Mouse (Mus musculus): Measurements from ENCODE around the gene Nppa.

The Nppa gene

DNA sequence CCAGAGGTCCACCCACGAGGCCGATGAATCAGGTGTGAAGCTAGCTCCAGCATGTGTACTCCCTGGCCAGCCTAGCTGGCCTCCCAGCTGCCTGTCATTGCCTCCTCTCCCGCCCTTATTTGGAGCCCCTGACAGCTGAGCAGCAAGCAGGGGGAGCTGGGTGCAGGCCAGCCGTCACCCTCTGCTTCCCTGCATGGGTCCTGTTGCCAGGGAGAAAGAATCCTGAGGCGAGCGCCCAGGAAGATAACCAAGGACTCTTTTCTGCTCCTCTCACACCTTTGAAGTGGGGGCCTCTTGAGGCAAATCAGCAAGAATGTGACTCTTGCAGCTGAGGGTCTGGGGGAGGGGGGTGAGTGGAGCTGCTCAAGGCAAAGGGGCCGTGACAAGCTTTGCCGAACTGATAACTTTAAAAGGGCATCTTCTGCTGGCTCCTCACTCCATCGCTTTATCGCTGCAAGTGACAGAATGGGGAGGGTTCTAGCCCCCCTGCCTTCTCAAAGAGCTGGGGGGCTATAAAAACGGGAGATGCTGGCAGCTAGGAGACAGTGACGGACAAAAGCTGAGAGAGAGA, at the start of gene Nppa:
Gene Nppa, plus strand, starts transcription at position 521 of the 571 bp plus-strand sequence.
- DNase-seq (ENCODE audit: low spot score in 2 of 2): no peak

DNA sequence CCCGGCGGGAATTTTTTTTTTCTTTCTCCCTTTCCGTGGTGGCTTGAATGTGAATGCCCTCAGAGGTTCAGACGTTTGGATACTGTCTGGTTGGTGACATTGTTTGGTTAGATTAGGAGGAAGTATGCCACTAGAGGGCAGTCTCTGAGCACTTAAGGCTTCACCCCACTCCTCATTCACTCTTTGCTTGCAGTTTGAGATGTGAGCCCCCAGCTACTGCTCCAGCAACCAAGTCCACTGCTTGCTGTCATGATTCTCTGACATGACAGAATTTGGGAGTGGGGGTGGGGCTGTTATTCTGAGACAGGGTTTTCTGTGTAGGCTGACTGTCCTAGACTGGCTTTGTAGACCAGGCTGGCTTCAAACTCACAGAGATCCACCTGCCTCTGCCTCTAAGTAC, 46.9 kb upstream of the Nppa start:
- peak in 1 of 2 experiments; percentile 49 for DNase-seq (ENCODE audit: low spot score in 2 of 2)

DNA sequence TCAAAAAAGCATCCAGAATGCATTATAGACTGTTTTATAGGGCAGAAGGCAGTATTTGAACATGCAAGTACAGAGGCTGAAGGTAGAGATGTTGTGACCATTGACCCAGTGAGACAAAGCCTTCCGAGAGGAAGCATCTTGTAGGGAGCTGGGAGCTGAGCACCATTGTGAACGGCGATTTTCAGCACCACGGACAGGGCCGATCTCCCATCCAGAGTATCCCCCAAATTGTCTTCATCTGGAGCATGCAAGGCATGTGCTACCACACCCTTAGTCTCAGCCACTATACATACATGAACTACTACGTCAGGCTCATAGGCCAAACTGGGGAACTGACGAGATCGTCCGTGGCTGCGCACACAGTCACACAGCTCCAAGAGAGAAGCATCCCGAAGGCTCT, 43.4 kb upstream of the Nppa start:
- no peak for DNase-seq (ENCODE audit: low spot score in 2 of 2)

DNA sequence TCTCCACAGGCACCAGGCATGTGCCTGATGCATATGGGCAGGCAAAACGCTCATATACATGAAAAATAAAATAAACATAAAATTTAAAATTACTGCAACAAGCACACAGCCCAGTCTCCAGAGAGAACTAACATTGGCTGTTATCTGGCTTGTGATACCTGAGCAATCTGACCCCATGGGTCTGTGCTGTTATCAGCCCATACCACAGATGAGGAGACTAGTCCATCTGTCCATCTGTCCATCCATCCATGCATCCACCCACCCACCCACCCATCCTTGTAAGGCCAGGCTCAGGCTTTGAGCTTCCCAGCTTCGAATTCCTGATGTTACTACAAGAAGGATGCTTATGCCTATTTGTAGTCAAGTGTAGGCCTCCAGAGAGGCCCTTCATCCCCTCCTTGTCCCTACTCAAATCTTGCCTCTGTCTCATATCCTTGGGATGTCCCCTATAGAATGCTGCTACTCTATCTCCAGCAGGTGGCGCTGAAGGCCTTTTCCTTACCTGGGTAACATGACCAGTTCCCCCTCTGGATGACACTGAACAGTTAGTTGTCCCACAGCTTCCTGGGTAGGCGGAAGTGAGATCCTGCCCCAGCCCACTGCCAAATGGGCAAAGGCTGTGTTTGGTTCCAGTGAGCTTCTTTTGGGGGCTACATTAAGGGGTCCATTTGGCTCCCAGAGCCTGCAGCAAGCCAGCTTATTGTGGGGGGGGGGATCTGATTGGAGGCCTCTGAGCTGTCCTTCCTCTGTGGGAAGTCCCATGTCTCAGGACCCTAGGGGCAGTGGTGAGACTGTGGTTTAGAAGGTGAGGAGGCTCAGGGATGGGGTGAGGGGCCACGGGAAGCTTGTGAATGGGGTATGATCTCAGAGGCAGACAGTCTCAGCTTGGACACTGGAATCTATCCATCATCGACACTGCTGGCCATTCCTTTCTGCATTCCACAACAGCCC, 40.4 kb upstream of the Nppa start:
- DNase-seq (ENCODE audit: low spot score in 2 of 2): peak; percentile 30 to 71

DNA sequence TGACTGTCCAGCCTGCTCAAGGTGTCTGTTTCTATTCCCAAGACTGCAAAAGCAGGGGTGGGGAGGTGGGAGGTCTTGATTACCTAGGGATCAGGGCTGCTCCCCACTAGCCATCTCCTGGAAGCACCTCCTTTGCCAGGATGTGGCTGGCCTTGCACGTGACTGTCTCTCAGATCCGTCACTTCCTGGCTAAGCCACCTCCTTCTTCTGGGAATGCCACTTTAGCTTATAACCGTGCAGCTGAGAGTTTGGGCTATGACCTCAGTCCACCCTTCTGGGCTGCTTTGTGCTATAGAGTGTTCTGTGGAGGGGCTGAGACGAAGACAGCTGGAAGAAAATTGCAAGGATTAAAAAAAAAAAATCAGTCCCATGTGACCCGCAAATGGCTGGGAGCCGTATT, 37.7 kb upstream of the Nppa start:
- DNase-seq (ENCODE audit: low spot score in 2 of 2): no peak

DNA sequence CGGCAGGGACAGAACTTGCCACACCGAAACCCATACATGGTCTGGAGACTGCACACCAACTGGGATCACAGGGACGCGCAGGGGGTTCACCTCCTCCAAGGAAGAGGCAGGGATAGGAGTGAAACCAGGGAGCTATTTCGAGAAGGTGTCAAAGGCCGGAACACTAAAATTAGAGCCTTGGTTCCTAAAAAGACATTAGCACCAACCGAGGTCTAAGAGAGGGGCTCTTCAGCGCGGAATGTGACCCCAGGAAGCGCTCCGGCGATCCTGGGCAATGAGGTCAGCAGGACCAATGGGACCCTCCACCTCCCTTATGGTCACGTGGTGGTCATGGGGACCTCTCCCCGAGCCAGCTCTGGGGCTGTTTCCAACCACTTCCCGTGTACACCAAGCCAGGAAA, 36.9 kb upstream of the Nppa start:
- no peak for DNase-seq (ENCODE audit: low spot score in 2 of 2)

DNA sequence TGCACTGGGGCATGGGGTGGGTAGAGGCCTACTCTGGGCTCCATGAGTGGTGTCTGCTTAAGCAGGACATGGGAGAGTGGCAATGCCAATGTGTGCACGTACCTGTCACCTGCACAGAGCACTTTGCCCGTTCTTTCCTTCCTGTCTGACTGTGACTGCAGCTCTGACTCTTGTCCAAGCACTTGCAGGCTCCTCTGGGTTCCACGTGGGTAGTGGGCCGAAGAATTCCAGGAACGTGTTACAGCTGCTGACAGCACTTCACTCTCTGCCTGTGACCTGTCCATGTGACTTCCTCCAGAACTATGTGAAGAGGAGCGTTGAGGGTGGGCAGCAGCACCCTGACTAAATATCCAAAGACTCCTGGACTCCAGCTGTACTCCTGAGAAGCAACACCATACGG, 34.8 kb upstream of the Nppa start:
- DNase-seq (ENCODE audit: low spot score in 2 of 2): no peak

DNA sequence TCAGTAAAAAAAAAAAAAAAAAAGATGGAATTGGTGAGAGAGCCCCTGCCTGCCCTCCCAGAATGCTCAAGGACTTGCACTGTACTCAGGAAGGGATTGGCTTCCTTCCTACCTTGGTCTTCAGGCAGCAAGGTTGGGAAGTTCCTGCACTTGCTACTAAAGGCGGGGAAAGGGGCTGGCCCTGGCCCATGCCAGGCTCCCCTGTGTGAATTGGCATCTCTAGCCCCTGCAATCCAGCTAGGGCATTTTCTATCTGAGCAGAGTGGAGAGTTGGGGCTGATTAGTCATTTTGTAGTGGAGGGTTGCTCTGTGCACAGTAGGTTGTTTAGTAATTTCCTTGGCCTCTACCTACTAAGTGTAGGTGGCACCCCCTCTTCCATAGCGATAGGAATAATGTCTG, 31.7 kb upstream of the Nppa start:
- no peak for DNase-seq (ENCODE audit: low spot score in 2 of 2)

DNA sequence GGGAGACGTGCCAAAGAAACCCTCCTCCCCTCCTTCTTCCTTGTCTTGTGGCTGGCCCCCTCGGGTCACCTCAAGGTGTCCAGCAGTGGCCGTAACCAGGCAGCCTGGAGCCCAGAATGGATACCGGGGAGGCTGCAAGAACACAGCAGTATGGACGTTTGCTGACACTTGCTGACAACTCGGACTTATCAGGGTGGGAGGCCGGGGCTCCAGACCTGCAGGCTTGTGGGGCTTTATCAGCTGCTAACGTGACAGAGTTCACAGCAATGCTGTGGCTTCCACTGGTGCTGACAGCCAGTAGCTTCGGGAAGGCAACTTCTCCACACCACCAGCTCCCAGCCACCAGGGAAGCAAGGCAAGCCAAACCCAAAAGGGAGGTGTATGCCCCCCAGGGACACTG, 31.2 kb upstream of the Nppa start:
- DNase-seq (ENCODE audit: low spot score in 2 of 2): no peak

DNA sequence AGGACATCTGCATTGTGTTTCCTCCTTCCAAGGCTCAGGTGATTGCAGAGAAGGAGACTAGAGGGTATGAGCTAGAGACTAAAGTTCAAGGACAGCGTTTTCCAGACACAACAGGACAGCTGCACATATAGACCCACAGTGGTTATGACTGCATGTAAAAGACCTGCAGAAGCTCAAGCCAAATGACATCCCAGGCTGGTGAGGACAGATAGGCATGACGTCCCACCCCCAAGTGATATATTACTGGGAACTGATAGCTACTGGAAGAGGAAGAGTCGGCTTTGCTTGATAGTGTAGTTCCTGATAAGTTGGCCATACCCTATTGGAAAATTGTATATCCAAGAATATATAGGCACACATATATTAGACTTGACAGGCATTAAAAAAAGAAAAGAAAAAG, 24.3 kb upstream of the Nppa start:
- no peak for DNase-seq (ENCODE audit: low spot score in 2 of 2)

DNA sequence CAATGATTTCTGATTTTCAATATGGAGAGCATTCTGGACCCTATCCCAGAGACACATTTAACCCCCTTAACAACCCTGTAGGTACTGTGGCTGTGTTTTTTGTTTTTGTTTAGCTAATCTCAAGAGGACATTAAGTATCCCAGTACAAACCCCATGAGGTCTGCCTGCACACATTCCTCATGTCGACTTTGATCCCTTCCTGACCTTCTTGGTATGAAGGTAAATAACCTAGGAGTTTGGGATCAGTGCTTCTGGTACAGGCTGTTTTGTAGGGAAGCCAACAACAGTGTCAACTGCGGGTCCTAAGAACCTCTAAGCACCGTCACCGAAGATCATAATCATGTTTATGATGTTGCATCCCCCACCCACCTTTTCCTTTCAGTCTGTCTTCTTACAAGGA, 22.8 kb upstream of the Nppa start:
- DNase-seq (ENCODE audit: low spot score in 2 of 2): no peak

DNA sequence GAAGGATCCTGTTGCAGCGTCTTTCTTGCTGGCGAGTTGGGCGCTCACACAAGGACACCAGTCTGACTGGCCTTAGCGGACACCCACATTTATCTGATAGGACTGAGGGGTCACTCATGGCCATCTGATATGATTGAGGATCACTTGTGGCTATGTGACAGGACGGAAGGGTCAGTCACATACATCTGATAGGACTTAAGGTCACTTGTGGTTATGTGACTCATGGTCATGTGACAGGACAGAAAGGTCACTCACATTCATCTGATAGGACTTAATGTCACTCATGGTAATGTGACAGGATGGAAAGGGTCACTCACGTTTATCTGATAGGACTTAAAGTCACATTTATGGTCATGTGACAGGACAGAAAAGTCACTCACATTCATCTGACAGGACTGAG, 22.1 kb upstream of the Nppa start:
- DNase-seq (ENCODE audit: low spot score in 2 of 2): no peak

DNA sequence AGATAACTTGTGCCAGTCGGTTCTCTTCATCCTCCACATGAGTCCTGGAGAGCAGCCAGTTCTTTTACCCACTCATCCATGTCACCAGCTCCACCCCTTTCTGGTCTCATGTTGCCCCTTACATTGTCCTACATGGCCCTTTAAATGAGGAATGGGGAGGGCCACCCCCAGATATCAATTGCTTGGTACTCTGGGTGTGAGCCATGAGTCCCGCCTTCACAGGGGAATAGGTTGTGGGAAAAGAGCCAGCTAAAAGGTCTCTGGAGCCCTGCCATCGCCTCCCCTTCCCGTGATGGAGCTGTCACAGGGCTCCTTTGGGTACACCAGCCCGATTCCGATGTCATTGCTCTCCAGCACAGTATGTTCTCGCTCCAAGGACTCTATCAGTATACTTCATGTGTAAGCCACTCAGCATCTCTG, 21.1 kb upstream of the Nppa start:
- DNase-seq (ENCODE audit: low spot score in 2 of 2): no peak

DNA sequence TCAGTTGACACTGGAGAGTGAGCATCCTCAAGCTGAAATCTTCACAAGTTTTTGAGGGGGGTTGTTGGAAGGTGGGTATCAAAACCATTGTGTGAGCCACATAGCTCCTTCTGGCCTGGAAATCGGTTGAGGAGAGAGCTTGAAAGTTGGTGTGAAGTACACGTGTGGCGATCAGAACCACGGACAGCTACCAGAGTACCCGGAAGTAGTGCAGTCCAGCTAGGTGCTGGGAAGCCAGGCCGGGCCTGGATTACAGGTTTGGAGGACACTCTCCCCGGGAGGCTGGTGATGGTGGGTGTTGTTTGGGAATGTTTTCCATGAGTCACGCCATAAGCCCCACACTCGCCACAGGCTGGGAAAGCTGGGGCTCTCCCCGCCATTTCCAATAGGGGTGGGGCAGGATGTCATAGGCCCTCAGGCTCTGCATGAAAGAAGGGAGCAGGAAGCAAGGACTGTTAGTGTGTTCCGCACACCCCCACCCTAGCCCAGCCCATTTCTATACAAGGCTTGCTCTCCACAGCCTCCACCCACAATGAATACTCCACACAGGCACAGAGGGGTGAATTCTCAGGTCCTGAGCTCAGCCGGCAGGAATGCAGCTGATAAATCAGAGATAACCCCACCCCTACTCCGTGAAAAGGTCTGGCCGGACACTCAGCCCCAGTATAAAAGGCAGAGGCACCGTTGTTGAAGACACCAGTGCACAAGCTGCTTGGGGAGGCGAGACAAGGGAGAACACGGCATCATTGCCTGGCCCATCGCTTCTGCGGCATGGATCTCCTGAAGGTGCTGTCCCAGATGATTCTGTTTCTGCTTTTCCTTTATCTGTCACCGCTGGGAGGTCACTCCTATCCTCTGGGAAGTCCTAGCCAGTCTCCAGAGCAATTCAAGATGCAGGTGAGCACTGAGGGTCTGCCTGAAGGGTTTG, 15.1 kb upstream of the Nppa start, which contains the start of gene Nppb:
Gene Nppb, plus strand, starts transcription at position 584 of the 928 bp plus-strand sequence.
- peak in 1 of 2 experiments; percentile 48 for DNase-seq (ENCODE audit: low spot score in 2 of 2)

DNA sequence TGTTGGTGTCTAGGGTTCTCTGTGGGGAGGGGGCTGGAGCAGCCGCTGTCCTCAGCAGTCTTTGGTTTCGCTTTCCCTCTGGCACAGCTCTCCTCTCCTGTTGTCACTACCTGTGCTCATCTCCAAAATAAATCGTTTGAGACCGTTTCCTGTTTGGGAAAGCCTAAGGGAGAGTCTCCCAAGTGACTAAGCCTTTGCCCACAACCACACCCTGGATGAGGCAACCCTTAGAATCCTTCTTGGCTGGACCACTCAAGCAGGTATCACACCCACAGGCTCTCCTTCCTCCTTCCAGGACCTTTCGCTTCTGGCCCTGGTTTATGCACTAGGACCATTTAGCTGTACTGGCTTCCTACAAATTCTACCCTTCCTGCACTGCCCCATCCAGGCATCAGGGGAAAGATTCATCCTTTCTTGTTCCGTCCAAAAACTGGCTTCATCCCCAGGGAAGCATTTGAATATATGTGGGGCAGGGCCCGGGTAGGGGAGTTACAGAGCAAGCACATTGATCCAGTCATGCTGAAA, 6.9 kb upstream of the Nppa start:
- DNase-seq (ENCODE audit: low spot score in 2 of 2): no peak

DNA sequence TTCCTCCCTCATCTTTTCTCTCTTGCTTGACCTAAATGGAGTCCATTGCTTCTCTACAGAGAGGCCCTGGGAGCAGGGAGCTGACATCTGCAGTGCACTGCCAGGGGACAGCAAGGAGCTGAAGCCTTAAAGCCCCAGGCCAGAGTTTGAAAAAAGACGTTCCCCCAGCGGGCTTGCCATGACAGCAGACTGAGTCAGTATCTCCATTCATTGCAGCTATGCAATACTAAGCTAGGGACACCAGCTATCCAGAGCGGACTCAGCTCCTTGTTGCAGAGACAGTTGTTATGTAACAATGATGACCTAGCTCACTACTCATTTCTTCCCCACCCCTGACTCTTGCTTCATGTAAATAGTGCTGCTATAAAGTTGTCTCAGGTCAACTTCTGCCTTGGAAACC, 5.2 kb upstream of the Nppa start:
- DNase-seq (ENCODE audit: low spot score in 2 of 2): no peak

DNA sequence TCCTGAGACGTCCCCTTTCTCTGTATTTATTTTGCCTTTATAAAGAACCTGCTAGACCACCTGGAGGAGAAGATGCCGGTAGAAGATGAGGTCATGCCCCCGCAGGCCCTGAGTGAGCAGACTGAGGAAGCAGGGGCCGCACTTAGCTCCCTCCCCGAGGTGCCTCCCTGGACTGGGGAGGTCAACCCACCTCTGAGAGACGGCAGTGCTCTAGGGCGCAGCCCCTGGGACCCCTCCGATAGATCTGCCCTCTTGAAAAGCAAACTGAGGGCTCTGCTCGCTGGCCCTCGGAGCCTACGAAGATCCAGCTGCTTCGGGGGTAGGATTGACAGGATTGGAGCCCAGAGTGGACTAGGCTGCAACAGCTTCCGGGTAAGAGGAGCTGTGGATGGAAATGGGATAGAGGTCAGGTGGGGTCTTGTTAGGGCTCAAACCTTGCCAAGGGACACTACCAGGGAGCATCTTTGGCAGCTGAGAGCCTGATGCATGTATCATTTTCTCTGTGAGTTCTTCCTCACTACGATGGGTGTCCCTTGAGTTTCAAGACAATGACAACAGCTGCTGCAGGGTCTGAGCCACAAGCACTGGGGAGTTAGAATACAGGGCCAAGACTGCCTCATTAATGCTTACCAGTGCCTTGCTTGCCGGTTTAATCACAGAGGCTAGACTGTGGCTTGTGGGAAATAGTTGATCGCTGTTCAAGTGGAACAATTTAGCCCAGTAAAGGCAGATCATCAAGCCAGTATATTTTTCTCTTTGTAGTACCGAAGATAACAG, 679 bp downstream of the Nppa start:
- DNase-seq (ENCODE audit: low spot score in 2 of 2): no peak

DNA sequence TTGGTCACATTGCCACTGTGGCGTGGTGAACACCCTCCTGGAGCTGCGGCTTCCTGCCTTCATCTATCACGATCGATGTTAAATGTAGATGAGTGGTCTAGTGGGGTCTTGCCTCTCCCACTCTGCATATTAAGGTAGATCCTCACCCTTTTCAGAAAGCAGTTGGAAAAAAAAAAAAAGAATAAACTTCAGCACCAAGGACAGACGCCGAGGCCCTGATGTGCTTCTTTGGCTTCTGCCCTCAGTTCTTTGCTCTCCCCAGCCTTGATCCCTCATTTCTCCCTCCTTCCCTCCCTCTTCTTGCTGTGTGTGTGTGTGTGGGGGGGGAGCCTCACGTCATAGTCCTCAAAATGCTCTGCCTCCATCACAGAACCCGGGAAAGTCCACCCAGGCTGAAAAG, 1.3 kb downstream of the Nppa start:
- DNase-seq (ENCODE audit: low spot score in 2 of 2): no peak

DNA sequence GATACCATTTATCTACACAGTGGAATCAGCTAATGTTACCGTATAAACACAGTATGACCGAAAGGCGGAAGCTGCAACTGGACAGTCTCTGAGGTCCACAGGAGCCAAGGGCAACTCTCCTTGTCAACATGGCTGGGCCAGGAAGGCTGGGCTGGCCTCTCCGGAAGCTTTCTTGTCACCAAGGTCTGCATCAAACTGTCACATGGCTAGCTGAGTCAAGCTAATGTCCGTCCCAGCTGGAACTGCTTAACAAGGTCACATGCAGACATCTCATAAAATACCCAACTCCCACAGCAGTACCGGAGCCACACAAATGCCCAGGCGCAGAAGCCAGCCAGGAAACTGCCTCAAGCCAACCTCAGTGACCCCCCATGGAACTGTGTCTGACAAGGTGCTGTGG, 3.8 kb downstream of the Nppa start:
- no peak for DNase-seq (ENCODE audit: low spot score in 2 of 2)

DNA sequence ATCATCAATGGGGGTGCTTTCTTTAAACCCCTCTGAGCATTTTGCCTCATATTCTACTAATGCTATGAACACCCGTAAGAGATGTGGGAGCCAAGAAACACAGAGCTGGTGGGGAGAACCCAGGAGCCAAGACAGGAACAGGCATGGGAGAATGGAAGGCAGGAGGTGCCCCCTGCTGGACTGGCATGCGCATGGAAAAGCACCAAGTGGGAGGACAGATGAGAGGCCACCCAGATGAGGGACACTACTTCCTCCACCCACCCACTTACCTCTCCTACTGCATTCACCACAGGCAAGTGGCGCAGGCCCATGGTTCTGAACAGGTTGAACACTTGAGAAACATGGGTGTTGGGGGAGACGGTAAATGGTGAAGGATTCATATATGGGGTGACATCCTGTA, 7.9 kb downstream of the Nppa start:
- DNase-seq (ENCODE audit: low spot score in 2 of 2): peak in 1 of 2 experiments; percentile 32

DNA sequence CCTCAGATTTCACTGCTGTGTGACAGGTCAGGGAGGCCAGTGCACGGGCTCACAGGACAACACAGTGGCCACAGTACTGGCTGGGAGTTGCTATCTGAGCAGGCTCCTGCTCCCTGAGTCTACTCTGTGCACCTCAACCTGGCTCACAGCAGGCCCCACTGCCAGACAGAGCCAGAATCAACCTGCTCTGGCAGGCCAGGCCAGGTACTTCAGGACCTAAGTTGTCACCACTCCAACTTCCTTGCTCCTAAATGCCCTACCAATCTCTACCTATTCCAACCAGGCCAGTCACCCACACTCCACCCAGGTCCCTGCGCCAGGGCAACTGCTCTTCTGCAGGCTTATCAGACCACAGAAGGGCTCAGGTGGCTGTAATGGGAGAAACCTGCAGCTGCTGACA, 9.1 kb downstream of the Nppa start:
- no peak for DNase-seq (ENCODE audit: low spot score in 2 of 2)
